Mouse (Mus musculus): Measurements from ENCODE around the gene Pygm.
A peak's percentile ranks its signal among the peaks of the same experiment; 100 is the strongest.

Gene Pygm

DNA sequence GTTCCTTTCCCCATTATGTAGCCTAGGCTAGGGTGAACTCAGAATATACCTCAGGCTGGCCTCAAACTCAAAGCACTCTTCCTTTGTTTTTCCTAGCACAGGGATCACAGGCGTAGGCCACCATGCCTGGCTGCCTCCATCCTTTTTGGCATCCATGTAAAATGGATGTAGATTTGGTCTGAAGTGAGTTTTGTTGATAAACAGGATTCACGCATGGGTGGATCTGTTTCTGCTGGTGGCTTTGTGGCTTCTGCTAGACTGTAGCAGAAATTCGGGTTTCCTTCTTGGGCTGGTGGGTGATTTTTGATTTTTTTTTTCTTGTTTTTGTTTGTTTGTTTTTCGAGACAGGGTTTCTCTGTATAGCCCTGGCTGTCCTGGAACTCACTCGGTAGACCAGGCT is 25.7 kb downstream of the Pygm start:
- DNase-seq (ENCODE audit: low spot score), result no peak

GRCm38 (mm10) chr19:6412798-6413197 is 28.6 kb downstream of the Pygm start:
- no peak for DNase-seq (ENCODE audit: low spot score)

DNA sequence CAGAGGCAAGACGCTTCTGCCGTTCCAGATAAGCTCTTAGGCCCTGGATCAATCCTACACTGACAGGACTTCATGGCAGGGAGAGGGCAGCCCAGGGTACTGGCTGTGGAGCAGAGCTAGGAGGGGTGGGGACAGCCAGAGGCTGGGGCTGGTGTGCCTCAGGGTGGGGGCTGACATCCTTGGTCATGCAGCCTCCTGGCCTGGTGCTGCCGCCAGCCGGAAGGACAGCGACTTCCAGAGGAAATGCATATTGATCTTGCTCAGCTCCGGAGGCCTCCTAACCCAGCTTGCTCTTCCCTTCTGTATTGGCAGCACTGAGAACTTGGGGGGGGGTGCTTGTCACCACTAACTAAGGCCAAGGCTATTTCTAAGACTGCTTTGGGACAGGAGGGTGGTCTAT is 31.3 kb downstream of the Pygm start:
- DNase-seq (ENCODE audit: low spot score), result no peak

GRCm38 (mm10) chr19:6416124-6416770 is 32.0 kb downstream of the Pygm start:
- DNase-seq (ENCODE audit: low spot score), result peak; percentile 73

- no peak for DNase-seq (ENCODE audit: low spot score)
Measured at GRCm38 (mm10) chr19:6416894-6417761, 32.9 kb downstream of the Pygm start.

- DNase-seq (ENCODE audit: low spot score), result peak; percentile 96
Measured at GRCm38 (mm10) chr19:6418233-6418879, 34.2 kb downstream of the Pygm start, which contains the start of gene Nrxn2. Nrxn2 (plus strand) TSS chr19:6418731.

- no peak for DNase-seq (ENCODE audit: low spot score)
Measured at GRCm38 (mm10) chr19:6418984-6419692, 34.9 kb downstream of the Pygm start.

- DNase-seq (ENCODE audit: low spot score), result no peak
Measured at GRCm38 (mm10) chr19:6419805-6420310, 35.7 kb downstream of the Pygm start.

DNA sequence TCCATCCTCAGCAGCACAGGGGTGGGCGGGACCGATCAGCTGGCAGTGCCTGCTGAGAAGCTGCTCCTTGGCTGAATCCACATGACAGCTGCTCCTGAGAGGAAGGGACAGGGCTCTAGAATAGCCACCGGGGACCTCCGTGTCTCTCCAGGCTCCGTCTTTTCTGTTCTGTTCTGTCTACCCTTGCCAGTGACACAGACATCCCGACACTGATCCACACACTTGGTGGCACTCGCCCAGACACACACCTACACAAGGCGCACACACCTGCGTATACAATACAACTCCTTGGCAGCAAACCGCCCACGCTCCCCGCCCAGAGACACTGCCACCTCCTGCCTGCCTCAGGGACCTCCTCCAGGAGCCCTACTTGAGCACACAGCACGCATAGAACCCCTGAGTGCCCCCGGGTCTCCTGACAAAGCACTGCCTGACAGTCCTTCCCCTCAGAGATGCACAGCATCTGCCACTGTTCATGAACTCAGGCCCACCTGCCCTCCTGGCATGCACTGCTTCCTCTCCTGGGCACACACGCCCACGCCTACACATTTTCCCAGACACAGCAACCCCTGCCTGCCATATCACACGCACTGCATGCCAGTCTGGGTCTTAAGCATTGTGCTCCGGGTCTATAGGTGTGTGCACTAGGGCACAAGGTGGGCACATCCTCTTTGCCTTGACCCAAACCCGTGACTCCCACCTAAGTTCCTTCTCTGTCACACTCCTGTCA is 36.4 kb downstream of the Pygm start:
- DNase-seq (ENCODE audit: low spot score), result no peak

DNA sequence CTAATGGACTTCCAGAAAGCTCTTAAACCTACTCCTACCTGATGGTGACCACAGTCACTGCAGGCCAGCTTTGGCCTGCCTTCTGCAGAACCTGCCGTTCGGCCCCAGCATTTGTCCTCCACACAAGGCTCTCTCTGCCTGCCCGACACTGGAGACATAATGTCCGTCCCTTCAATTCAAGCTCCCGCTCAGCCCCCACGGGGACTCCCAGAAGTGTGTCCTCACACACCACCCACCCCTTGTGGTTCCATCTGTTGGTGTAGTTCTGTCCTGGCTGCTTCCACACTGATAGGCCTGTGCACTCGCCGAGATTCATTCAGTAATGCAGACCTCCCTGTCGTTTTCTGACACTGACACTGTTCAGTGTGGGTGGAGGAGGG is 37.0 kb downstream of the Pygm start:
- DNase-seq (ENCODE audit: low spot score), result no peak

- no peak for DNase-seq (ENCODE audit: low spot score)
Measured at GRCm38 (mm10) chr19:6422014-6422413, 37.8 kb downstream of the Pygm start.

DNA sequence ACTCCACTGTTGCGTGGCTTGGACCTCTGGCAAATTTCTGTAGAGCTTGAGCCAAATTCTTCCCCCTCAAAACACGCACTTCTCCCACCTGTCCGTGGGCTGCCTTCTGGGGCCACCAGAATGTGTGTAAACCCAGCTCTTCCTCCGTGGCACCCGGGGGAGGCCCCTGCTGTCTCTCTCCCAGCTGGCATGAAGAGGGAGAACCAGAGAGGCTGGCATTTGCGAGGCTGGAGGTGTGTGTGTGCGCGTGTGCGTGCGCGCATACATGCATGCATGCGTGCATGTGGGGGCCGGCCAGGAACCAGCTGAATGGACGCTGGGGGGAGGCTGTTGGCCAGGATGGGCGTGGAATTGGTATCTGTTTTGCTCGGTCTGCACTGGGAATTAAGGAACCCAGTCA is 39.0 kb downstream of the Pygm start:
- DNase-seq (ENCODE audit: low spot score), result no peak

DNA sequence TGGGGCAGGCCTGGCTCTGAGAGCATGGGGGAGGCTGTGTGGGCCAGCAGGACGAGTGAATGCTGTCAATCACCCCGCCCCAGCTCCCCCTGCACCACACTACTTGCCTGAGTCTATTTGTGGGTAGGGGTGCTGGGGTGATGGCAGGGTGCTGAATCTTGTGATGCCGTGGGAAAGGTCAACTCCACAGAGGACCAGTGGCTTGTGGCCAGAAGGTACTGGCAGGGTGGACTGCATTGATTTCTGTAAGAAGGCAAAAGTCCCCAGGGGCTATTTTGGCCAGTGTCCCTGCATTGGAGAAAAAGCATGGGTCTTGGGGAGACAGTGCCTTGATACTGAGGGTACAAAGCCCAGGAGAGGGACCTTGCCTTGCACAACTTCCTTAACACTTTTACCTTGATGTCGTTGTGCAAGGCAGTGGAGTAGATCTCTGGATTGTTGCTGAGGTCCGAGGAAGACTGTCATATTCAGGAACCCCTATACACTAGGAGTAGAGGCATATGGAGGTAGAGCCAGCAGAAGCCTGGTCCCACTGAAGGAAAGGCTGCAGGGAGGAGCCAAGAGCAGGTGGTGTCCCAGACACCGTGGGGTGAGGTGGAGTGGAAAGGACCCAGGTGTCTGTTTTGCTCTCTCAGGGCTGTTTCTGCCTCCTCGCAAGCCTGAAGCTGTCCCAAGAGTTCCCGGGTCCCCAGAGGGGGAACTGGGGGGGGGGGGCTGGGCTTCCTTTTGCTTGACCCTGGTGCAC is 40.1 kb downstream of the Pygm start:
- no peak for DNase-seq (ENCODE audit: low spot score)

DNA sequence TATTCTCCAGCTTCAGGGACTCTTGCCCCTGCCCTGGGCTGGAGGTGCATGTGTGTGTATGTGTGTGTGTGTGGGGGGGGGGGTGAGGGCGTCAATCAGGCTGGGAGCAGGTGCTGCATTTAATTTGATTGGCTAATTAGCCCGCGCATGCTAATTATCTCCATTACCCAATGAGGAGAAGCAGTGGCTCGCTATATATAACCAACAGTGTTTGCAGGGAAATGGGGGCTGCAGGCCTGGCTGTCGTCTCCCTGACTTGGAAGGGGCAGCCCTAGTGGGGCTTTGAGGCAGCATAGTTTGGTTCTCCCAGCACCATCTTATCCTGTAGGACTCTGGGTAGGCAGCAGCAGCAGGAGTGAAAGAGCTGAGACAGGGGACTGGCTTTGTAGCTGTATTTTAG is 41.4 kb downstream of the Pygm start:
- DNase-seq (ENCODE audit: low spot score), result no peak

GRCm38 (mm10) chr19:6426703-6427500 is 42.7 kb downstream of the Pygm start:
- DNase-seq (ENCODE audit: low spot score), result peak; percentile 85

GRCm38 (mm10) chr19:6427653-6428434 is 43.6 kb downstream of the Pygm start:
- peak; percentile 61 for DNase-seq (ENCODE audit: low spot score)

DNA sequence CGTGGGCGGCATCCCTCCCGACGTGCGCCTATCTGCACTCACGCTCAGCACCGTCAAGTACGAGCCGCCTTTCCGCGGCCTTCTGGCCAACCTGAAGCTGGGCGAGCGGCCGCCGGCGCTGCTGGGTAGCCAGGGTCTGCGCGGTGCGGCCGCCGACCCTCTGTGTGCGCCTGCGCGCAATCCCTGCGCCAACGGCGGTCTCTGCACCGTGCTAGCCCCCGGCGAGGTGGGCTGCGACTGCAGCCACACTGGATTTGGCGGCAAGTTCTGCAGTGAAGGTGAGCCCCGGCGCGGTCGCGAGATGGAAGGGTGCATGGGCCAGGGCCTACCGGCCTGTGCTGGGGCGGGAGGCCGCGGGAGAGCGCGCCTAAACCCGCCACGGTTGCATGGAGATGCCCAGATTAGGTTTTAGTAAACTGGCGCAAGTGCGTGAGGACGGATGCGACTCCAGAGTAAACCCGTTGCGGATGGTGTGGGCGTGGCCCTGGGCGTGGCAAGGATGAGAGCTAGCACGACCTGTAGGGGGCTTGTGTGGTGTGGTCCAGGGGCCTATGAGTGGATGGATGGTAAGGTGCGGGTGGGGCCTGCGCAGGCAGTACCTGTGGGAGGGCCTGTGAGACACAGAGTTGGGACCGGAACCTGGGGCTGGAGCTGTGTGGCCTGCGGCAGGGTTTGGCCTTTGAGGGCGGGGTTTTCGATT is 44.5 kb downstream of the Pygm start:
- peak; percentile 80 for DNase-seq (ENCODE audit: low spot score)

DNA sequence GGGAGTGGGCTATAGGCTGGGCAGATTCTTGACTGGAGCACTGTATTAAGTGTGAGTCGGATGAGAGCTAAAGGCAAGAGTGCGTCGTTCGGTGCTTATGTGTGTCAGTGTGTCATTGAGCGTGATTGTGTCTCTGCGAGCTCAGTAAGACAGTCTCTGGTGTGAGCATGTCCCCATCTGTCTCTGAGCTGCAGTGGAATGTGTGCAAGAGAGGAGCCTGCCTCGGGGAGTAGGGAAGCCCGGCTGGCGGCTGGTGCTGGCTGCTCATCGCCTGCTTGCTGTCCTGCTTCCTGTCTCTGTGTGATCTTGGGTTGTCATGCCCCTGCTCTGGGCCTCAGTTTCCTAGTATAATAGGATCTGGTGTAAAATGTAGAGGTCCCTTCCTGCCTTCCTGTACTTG is 58.8 kb downstream of the Pygm start:
- DNase-seq (ENCODE audit: low spot score), result no peak

Data from embryo, embryonic 10 days (tissue).